Mouse (Mus musculus) forebrain, embryonic 10.5 days (tissue): Measurements from ENCODE around the gene Atp6v0a1. TPM values are rescaled to one million over a fixed set of nuclear protein-coding genes. Genes with fewer than 3 reads are reported as not detected.

Experiments used
- DNase-seq: peaks from one replicate; pipeline ENCODE4 v3.0.0-alpha.2; 2017; ENCODE audit warnings: low spot score; ENCODE audit errors: extremely low spot score
- H3K27ac ChIP-seq: fragments of 300-500 bp; sonication (generic); 2 replicates; pipeline ENCODE4 v1.5.1; 2016; ENCODE audit warnings: mild to moderate bottlenecking
- H3K27me3 ChIP-seq: fragments of 300-500 bp; sonication (generic); 2 replicates; pipeline ENCODE4 v1.6.1; 2016; ENCODE audit warnings: mild to moderate bottlenecking; ENCODE audit not compliant: poor library complexity, severe bottlenecking
- H3K36me3 ChIP-seq: fragments of 300-500 bp; sonication (generic); replicated peaks from 2 replicates; pipeline ENCODE4 v1.6.1; 2016; ENCODE audit warnings: mild to moderate bottlenecking, moderate library complexity
- H3K4me1 ChIP-seq: fragments of 300-500 bp; sonication (generic); 2 replicates; pipeline ENCODE4 v1.6.1; 2016
- H3K4me3 ChIP-seq: fragments of 300-500 bp; sonication (generic); 2 replicates; pipeline ENCODE4 v1.5.1; 2016; ENCODE audit warnings: mild to moderate bottlenecking, moderate library complexity
- H3K9me3 ChIP-seq: fragments of 300-500 bp; sonication (generic); 2 replicates; pipeline ENCODE4 v1.6.1; 2016; ENCODE audit warnings: mild to moderate bottlenecking, moderate library complexity
- WGBS: fragments of 180-500 bp; shearing (Covaris S2); methylation state at CpG from one replicate; pipeline ENCODE4 v1.1.7; 2016; 5-methylcytosine and 5-hydroxymethylcytosine counted together
- polyA plus RNA-seq: library from polyadenylated mRNA; unstranded; fragments of >200 nt; fragmentation: Nextera tagmentation; extraction: Ambion mirVana; gene quantifications from 2 replicates; pipeline ENCODE4 v1.2.1, GENCODE M21; 2016

Atp6v0a1 gene
- polyA plus RNA-seq, 1 experiment from 2014 or later: 34.5 TPM

- H3K4me1 ChIP-seq: peaks cover 20% of the 10 kb centered on the region
- H3K9me3 ChIP-seq: no peaks in the 10 kb centered on the region
- 0 out of 2 replicates have a peak overlapping the region, but pooled peaks have one; percentile 4 for H3K27ac ChIP-seq
- H3K4me3 ChIP-seq: no peak overlapping the region
- 82% methylated on average over 5 of the region's 5 CpGs for WGBS
- H3K36me3 ChIP-seq: peaks cover 78% of the 10 kb centered on the region
- H3K27me3 ChIP-seq: no peaks in the 10 kb centered on the region
- no peak for DNase-seq
These were observed 49.5 kb downstream of the Atp6v0a1 start for GRCm38 (mm10) chr11:101058726-101059125.

- H3K27ac ChIP-seq: no peak overlapping the region
- no peak overlapping the region for H3K4me3 ChIP-seq
- WGBS: 82% methylated on average over 10 of the region's 10 CpGs
These were observed 50.2 kb downstream of the Atp6v0a1 start for GRCm38 (mm10) chr11:101059473-101059872.

GRCm38 (mm10) chr11:101060126-101060525 lies 50.9 kb downstream of the Atp6v0a1 start:
- peaks cover 27% of the 10 kb centered on the region for H3K4me1 ChIP-seq
- no peaks in the 10 kb centered on the region for H3K9me3 ChIP-seq
- H3K27ac ChIP-seq: no peak overlapping the region
- DNase-seq: no peak
- H3K4me3 ChIP-seq: no peak overlapping the region
- no peaks in the 10 kb centered on the region for H3K27me3 ChIP-seq
- WGBS: 89% methylated on average over 8 of the region's 8 CpGs
- H3K36me3 ChIP-seq: peaks cover 69% of the 10 kb centered on the region

More at GRCm38 (mm10) chr11:101059473-101059872, 50.2 kb downstream of the Atp6v0a1 start:
- DNase-seq: no peak
- Histone ChIP-seq H3K4me1 (peaks cover 27% of the 10 kb centered on the region), H3K9me3 (no peaks in the 10 kb centered on the region), H3K27me3 (no peaks in the 10 kb centered on the region), H3K36me3 (peaks cover 74% of the 10 kb centered on the region)

- H3K4me3 ChIP-seq: no peak overlapping the region
- H3K27ac ChIP-seq: no peak overlapping the region
- H3K27me3 ChIP-seq: peaks cover under 1% of the 10 kb centered on the region; the same call in 1 of the 2 replicates
- no peaks in the 10 kb centered on the region for H3K9me3 ChIP-seq
- peaks cover 59% of the 10 kb centered on the region for H3K36me3 ChIP-seq
- DNase-seq: no peak
- H3K4me1 ChIP-seq: peaks cover 27% of the 10 kb centered on the region
- 91% methylated on average over 5 of the region's 5 CpGs for WGBS
These were observed 51.8 kb downstream of the Atp6v0a1 start for GRCm38 (mm10) chr11:101061049-101061448.

GRCm38 (mm10) chr11:101062165-101062884 lies 53.1 kb downstream of the Atp6v0a1 start:
- no peak for DNase-seq
- Histone ChIP-seq H3K4me1 (peaks cover 38% of the 10 kb centered on the region), H3K27me3 (peaks cover 5% of the 10 kb centered on the region; the same call in 1 of the 2 replicates), H3K4me3 (no peak overlapping the region), H3K36me3 (peaks cover 48% of the 10 kb centered on the region), H3K9me3 (no peaks in the 10 kb centered on the region), H3K27ac (no peak overlapping the region)
- 77% methylated on average over 12 of the region's 12 CpGs for WGBS

- Histone ChIP-seq H3K9me3 (no peaks in the 10 kb centered on the region), H3K27ac (peak overlapping the region; percentile 70), H3K4me3 (no peak overlapping the region), H3K36me3 (peaks cover 46% of the 10 kb centered on the region), H3K27me3 (peaks cover 10% of the 10 kb centered on the region; the same call in 1 of the 2 replicates), H3K4me1 (peaks cover 39% of the 10 kb centered on the region)
- 79% methylated on average over 14 of the region's 14 CpGs for WGBS
- no peak for DNase-seq
These were observed 53.9 kb downstream of the Atp6v0a1 start for GRCm38 (mm10) chr11:101062971-101063675.

- H3K36me3 ChIP-seq: peaks cover 40% of the 10 kb centered on the region
- 71% methylated on average over 12 of the region's 12 CpGs for WGBS
- no peak for DNase-seq
These were observed 54.5 kb downstream of the Atp6v0a1 start for GRCm38 (mm10) chr11:101063676-101064327.

GRCm38 (mm10) chr11:101064462-101064861 lies 55.2 kb downstream of the Atp6v0a1 start:
- no peaks in the 10 kb centered on the region for H3K9me3 ChIP-seq
- peaks cover 37% of the 10 kb centered on the region for H3K4me1 ChIP-seq
- H3K36me3 ChIP-seq: peaks cover 33% of the 10 kb centered on the region
- DNase-seq: no peak
- H3K4me3 ChIP-seq: no peak overlapping the region
- peaks cover 23% of the 10 kb centered on the region for H3K27me3 ChIP-seq
- H3K27ac ChIP-seq: no peak overlapping the region
- WGBS: 84% methylated on average over 4 of the region's 4 CpGs

More at GRCm38 (mm10) chr11:101063676-101064327, 54.5 kb downstream of the Atp6v0a1 start:
- Histone ChIP-seq H3K4me3 (no peak overlapping the region), H3K27me3 (peaks cover 17% of the 10 kb centered on the region), H3K4me1 (peaks cover 34% of the 10 kb centered on the region), H3K9me3 (no peaks in the 10 kb centered on the region), H3K27ac (peak overlapping the region; percentile 70)

GRCm38 (mm10) chr11:101065002-101065401 lies 55.8 kb downstream of the Atp6v0a1 start:
- Histone ChIP-seq H3K4me3 (no peak overlapping the region), H3K27me3 (peaks cover 23% of the 10 kb centered on the region)
- DNase-seq: no peak

GRCm38 (mm10) chr11:101066549-101067412 lies 57.5 kb downstream of the Atp6v0a1 start:
- peak; percentile 88 for DNase-seq
- Histone ChIP-seq H3K4me1 (peaks cover 53% of the 10 kb centered on the region), H3K36me3 (peaks cover 18% of the 10 kb centered on the region), H3K27me3 (peaks cover 36% of the 10 kb centered on the region), H3K9me3 (no peaks in the 10 kb centered on the region), H3K27ac (peak overlapping the region; percentile 71), H3K4me3 (peak overlapping the region; percentile 50)
- 19% methylated on average over 18 of the region's 18 CpGs for WGBS

More at GRCm38 (mm10) chr11:101065002-101065401, 55.8 kb downstream of the Atp6v0a1 start:
- no peak overlapping the region for H3K27ac ChIP-seq
- peaks cover 28% of the 10 kb centered on the region for H3K36me3 ChIP-seq
- H3K4me1 ChIP-seq: peaks cover 41% of the 10 kb centered on the region
- 90% methylated on average over 9 of the region's 9 CpGs for WGBS
- no peaks in the 10 kb centered on the region for H3K9me3 ChIP-seq

- peak within 1 kb of the TSS; percentile 90 for H3K27ac ChIP-seq
These were observed 60.3 kb downstream of the Atp6v0a1 start, which contains the start of gene Naglu for GRCm38 (mm10) chr11:101069391-101070188. Naglu (plus strand) TSS chr11:101070012.

More at GRCm38 (mm10) chr11:101069391-101070188, 60.3 kb downstream of the Atp6v0a1 start, which contains the start of gene Naglu:
- Histone ChIP-seq H3K9me3 (no peaks in the 10 kb centered on the region), H3K36me3 (no peaks in the 10 kb centered on the region; the same call in 1 of the 2 replicates), H3K4me1 (peaks cover 31% of the 10 kb centered on the region), H3K27me3 (peaks cover 50% of the 10 kb centered on the region), H3K4me3 (peak within 1 kb of the TSS; percentile 71)
- WGBS: 5% methylated on average over 35 of the region's 35 CpGs
- peak; percentile 94 for DNase-seq
